Mouse (Mus musculus) c-Kit-positive CD71-positive TER-119-negative erythroid progenitor cells, embryonic 14.5 days (primary cell): ENCODE measurements around the gene Il1rl2.
"Not testable (repeated sequence)": the region's sequence is repeated elsewhere in the genome, so short reads cannot be mapped to it uniquely, and the experiment has no call there.

Source experiments
- DNase-seq: peaks from one replicate; pipeline ENCODE4 v3.0.0-alpha.2; 2013; ENCODE audit warnings: low read depth

Gene Il1rl2

GRCm38 (mm10) chr1:40324457-40324856 lies at the start of gene Il1rl2:
Il1rl2 (plus strand) TSS chr1:40324610.
- DNase-seq: no peak

- DNase-seq: no peak
Measured at GRCm38 (mm10) chr1:40275285-40276013, 49.0 kb upstream of the Il1rl2 start.

- DNase-seq: no peak
Measured at GRCm38 (mm10) chr1:40277944-40278343, 46.5 kb upstream of the Il1rl2 start.

GRCm38 (mm10) chr1:40278720-40279119 lies 45.7 kb upstream of the Il1rl2 start:
- DNase-seq: no peak

GRCm38 (mm10) chr1:40279182-40279743 lies 45.1 kb upstream of the Il1rl2 start:
- DNase-seq: no peak

- no peak for DNase-seq
Measured at GRCm38 (mm10) chr1:40281950-40282349, 42.5 kb upstream of the Il1rl2 start.

- no peak for DNase-seq
Measured at GRCm38 (mm10) chr1:40282394-40282793, 42.0 kb upstream of the Il1rl2 start.

- DNase-seq: no peak
Measured at GRCm38 (mm10) chr1:40283995-40284394, 40.4 kb upstream of the Il1rl2 start.

- no peak for DNase-seq
Measured at GRCm38 (mm10) chr1:40290489-40291255, 33.7 kb upstream of the Il1rl2 start.

- no peak for DNase-seq
Measured at GRCm38 (mm10) chr1:40292231-40292630, 32.2 kb upstream of the Il1rl2 start.

- DNase-seq: no peak
Measured at GRCm38 (mm10) chr1:40293891-40294290, 30.5 kb upstream of the Il1rl2 start.

GRCm38 (mm10) chr1:40294824-40295223 lies 29.6 kb upstream of the Il1rl2 start:
- no peak for DNase-seq

- DNase-seq: no peak
Measured at GRCm38 (mm10) chr1:40298053-40298452, 26.4 kb upstream of the Il1rl2 start.

GRCm38 (mm10) chr1:40303179-40303866 lies 21.1 kb upstream of the Il1rl2 start:
- DNase-seq: peak; percentile 65

- DNase-seq: not testable (repeated sequence)
Measured at GRCm38 (mm10) chr1:40304321-40304720, 20.1 kb upstream of the Il1rl2 start.

- DNase-seq: no peak
Measured at GRCm38 (mm10) chr1:40306111-40306510, 18.3 kb upstream of the Il1rl2 start.

- DNase-seq: no peak
Measured at GRCm38 (mm10) chr1:40311123-40311522, 13.3 kb upstream of the Il1rl2 start.

- no peak for DNase-seq
Measured at GRCm38 (mm10) chr1:40311625-40312024, 12.8 kb upstream of the Il1rl2 start.

GRCm38 (mm10) chr1:40314016-40314415 lies 10.4 kb upstream of the Il1rl2 start:
- DNase-seq: no peak

- DNase-seq: no peak
Measured at GRCm38 (mm10) chr1:40317657-40318056, 6.8 kb upstream of the Il1rl2 start.

- no peak for DNase-seq
Measured at GRCm38 (mm10) chr1:40321824-40322223, 2.6 kb upstream of the Il1rl2 start.

GRCm38 (mm10) chr1:40322543-40322942 lies 1.9 kb upstream of the Il1rl2 start:
- no peak for DNase-seq
